Mouse (Mus musculus) retina, embryonic 14.5 days (tissue): ENCODE measurements at regions not wholly inside any gene's neighbourhood (a gene's known extent, or its start where the extent isn't known, plus 50 kb on each side); places are given as distances from the start of the nearest gene placed in this dataset.

Source experiments
- DNase-seq: peaks from one replicate; pipeline ENCODE4 v3.0.0-alpha.2; 2015; ENCODE audit warnings: low spot score

DNA sequence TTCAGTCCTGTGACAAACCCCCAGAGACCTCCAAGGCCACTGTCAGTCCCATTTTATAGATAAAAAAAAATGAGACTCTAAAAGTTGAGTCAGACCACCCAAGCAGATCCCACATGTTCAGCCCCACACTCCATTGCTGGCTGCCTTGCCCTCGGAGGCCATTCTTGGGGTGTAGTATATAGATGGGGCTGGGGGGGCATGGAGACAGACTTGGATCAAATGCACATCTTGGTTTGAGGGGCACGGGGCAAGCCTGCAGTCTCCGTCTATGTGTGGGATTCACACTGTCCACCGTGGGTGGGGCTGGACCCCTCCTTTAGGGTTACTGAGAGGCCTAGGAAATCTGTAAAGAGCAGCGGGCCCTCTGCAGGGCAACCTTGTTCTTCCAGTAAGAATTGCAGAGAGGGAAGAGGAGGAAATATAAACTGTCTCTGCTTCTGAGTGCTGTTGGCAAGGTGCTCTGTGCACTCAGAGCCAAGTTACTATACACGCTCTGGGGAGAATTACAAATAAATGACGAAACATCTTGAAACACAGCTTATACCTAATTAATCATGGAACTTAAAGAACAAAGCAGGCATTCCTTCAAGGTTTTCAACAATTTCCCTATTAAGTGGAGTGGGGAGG is 184.4 kb upstream of the Habp2 start:
- no peak for DNase-seq

DNA sequence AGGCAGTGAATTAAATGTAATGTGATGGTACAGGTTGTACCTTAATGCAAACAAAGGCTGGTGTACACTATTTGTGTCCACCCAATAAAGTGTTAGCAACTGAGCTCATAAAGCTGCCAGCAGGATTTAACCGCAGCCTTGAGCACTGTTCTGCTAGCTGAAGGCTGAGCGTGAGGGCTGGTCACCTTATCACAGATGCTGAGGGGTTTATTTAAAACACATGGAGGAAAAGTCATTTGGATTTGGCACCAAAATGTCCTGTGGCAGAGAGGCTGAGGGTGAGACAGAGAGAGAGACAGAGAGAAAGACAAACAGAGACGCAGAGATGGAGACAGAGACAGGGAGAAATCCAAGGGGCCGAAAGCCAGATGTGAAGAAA is 181.9 kb upstream of the Habp2 start:
- no peak for DNase-seq

DNA sequence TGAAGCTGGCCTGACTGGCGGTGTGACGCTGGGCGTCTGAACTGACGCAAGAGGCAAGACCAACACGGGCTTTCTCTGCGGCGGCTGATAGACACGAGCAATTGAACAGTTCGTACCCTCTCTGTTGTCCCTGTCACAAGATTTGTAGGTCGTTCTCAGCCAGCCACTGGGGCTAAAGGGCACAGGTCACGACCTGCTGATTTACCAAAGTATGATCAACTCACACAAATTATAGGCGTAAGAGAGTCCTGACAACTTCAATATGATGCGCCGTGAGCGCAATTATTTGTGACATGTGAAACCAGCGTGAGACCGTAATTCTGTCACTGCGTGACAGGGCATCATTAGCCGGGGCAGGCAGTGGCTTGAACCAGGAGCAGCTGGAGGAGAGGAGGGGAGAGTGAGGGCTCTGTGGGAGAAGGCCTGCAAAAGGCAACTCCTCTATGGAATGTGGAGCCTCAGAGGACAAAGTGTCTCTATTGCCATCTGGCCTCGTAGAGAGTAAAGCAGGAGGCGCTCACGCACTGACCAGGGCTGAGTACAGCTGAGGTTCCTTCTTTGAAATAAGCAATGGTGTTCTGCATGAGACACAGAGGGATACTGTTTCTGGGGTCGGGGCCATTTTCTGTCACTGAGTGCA is 181.4 kb upstream of the Habp2 start:
- peak; percentile 80 for DNase-seq

DNA sequence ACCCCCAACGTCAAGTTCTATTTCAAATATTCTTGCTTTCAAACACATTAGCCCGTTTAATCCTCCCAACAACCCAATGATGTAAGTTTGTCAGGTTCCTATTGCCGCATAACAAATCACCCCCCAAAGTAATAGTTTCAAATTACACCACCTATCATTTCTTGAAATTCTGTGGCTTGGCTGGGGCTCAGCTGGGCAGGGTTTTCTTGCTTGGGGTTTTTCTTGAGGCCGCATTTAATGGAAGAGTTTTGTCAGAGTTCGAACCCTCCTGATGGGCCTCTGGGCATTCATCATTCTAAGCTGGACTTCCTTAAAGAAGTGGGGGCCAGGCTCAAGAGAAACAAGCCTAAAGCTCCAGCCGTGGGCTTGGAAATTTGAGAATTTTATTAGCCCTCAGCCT is 178.1 kb upstream of the Habp2 start:
- no peak for DNase-seq

DNA sequence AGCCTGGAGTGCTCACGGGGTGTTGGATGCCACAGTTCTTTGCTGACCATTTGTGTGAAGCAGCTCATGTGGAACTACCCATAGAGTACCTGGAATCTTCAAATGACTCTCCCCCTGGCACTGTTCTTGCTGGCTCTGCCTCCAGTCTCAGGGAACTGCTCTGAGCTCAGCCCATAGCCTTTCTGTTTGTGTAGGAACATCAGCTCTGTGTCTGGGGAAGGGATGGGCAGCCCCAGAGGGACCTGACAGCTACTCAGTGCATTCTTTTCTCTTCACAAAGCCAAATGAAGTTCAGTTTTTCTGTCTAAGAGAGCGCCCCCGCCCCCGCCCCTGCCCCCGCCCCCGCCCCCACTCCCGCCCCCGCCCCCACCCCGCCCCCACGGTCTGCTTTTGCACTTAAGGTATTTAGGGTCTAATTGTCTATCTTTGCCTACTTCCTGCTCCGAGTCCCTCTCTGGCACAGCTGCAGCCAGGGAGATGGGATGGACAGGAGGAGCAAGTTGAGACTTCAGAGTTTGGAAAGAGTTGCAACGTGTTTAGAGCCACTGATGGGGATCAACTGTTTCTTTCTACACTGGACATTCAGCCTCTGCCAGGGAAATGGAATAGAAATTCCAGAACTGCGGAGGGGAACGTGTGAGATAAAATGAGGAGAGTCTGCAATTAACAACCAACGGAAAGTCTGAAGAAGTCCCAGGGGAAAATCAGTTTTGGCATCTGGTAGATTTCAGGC is 171.2 kb upstream of the Habp2 start:
- DNase-seq = peak; percentile 21

DNA sequence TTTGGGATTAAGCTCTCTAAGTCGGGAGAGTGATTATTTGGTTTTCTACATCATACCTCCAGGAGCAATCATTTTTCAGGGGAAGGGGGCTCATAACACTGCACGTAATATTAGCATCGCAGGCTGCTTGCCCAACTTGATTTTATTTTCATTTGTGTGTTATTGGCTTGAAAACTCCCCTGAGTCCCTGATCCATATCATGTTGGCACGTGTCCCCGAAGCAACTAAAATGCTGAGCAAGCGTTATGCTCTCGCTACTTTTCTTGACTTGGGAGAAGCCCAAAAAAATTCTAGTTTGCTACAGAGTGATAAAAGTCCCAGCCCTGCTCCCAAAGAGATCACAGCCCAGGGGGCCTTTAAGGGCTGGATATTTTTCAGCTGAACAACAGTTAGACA is 170.7 kb upstream of the Habp2 start:
- no peak for DNase-seq

DNA sequence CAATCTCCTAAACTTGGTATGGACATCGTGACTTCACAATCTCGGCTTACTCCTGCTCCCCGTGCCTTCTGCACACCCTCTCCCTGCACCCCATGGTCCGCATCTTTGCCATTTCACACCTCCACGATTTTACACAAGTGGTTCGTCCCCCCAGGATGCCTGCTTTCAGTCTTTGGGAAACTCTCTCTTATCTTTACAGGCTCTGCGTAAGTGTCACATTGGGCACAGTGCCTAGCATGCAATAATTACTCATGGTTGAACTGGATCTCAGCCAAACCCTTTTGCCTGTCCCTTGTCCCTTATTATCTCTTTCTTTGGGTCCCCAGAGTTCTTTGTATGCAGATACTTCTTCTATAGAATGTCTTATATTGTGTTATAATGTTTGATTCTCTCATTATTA is 166.2 kb upstream of the Habp2 start:
- DNase-seq = no peak

DNA sequence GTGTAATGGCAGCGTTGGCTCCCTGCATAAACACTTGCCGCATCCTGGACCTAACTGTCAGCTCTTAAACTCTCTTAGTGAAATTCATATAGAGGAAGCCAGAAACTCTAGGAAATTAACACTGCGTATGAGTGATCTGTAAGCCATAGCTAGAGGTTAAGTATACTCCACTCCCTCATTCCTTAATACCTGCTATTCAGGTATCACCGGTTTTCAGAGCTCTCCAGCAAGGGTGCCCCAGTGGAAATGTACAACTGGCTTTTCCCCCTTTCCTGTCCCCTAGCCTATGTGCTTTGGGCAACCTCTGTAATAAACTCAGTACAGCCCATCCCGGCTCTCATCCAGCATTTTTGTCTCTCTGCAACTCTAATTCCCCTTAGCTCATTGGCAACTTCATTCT is 164.8 kb upstream of the Habp2 start:
- no peak for DNase-seq

DNA sequence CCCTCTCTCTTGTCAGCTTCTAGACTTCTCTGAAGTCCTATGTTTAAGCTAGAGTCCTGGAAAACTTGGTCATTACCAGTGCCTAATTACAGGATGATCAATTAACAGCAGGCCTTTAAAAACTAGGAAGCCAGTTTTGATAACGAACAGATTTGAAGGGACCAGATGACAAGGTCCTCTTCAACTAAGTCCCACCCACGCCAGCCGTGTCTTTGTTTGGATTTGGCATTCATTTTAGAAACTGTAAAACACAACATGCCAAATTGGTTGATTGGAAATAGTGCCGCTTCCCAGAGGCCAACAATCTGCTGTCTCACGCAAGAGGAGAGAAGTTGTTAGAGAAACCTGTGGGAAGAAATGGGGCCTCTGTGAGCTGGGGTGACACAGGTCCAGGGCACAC is 155.4 kb upstream of the Habp2 start:
- no peak for DNase-seq

DNA sequence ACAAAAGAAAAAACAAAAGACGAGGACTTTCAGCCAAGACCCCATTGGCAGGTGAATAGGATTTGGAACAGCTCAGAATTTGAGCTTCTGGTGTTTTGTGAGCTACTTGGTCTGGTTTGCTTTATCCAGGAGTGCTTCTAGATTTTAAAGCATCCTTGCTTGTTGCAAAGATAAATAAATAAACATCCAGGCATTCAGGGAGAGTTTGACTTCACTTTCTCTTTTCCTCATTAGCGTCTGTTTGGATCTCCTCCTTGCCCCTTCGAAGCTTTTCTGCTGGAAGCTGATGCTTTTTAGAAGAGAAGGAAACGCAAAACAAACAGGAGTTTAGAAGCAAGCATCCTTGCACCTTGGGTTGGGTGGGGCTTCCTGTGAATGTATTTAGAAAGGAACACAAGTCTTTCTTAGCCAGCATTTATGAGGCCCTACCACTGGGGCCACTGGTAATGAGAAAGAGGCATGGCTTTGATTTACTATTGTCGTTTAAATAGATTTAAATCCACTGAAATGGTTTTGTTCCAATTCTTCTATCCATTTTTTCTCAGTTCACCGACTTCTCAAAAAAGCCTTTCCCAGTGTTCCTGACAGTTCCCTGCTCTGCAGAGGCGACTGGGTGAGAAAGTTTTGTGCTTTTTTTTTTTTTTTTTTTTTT is 153.9 kb upstream of the Habp2 start:
- peak; percentile 26 for DNase-seq

DNA sequence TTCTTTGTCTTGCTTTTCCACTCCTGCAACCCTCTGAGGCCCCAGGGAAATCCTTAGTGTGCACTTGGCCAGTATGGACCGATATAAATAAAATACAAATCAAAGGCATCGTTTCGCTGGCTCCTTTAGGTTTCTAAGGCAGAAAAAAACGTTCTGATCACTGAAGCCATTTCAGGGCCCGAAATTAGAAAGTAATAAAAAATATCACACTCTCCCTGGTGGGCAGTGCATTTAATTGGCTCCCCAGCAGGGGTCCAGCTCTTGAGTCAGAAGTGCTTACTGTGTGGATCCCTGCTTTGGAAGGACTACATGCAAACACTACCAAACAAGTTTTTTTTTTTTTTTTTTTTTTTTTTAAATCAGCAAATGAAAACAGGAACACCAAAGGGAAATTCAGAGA is 153.4 kb upstream of the Habp2 start:
- DNase-seq = peak; percentile 58

DNA sequence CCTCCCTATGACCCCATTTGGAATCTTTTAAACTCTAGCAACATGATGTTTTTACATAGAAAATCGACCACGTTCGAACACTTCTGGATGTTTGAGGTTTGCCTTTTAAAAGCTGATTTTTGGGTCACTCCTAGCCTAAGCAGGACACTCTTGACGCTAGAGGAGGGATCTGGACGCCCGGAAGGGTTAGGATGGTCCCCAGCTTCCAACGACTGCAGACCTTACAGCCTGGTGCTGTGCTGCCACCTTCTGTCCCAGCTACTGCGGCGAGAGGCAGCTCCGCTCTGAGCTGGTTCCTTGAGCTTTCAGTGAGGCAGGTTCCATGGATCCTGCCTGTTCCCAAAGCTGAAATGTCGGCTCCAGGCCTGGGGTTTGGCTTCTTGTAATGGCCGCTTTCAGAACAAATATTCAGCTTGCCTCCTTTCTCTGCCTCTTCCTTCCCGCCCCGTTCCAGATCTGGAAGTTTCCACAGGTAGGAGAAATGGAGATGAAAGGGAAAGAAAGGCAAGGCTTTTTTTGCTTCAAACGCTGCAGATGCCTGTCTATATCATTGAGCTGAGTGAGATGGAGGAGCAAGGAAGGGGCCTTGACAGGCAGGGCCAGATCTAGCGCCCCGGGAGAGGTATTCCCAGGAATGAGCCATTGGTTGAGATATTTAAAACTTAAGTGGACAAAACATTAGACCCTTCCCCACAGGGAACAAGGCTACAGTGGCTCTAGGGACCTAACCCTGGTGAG is 152.7 kb upstream of the Habp2 start:
- peak; percentile 89 for DNase-seq

DNA sequence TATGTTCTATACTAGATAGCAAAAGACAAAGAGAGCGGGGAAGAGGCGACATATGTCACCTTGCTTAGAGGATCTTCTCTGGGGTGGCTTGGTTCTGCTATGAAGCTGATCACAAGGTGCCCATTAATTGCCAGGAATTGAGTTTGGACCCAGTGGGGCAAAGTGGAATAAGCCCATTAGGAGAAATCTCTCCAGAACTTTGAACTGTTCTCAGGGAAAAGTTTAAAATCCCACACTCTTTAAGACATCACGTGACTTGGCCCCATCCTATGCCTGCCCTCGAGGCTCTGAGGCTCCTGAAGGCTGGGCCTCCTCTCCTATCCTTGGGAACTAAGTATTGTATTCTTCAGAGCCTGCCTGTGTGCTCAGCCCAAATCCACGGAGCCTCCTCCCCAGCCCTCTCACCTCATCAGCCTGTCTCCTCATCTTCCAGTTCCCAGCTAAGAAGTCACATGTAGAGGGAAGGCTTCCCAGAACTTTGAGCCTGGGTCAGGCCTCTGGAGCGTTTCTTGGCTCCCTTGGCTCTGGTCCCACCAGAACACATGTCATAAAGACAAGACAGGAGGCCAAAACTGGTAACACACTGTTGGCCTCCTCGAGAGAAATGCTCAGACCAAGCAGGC is 151.5 kb upstream of the Habp2 start:
- no peak for DNase-seq

DNA sequence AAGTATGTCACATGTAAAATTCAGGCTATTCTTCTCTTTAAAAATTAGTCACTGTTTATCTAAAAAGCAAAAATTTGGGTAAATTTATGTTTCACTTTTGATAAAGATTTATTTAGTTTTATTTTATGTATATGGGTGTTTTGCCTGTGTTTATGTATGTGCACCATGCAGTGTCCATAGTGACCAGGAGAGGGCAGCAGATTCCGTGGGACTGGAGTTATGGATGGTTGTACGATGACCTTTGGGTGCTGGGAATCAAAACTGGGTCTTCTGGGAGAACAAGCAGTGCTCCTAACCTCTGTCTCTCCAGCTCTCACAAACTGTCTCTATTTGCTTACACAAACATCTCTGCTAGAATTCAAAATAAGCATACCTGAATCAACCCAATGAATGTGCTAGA is 146.4 kb upstream of the Habp2 start:
- no peak for DNase-seq

DNA sequence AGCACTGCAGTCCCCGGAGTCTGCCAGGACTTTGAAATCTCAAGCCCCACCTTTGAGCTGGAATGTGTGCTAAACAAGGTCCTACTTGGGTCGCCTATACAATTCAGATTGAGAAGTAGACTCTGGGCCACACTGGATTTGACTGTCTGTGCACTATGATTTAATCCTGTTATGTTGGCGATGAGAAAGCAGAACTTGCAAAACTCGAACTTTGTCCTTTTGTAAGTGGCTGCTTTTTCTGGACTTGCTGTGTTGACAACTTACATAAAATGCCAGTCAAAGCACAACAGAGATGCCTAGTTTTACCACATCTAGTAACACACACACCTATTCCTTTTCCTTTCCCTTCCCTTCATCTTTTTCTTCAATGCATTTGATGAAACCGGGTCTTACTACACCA is 142.7 kb upstream of the Habp2 start:
- DNase-seq = no peak

DNA sequence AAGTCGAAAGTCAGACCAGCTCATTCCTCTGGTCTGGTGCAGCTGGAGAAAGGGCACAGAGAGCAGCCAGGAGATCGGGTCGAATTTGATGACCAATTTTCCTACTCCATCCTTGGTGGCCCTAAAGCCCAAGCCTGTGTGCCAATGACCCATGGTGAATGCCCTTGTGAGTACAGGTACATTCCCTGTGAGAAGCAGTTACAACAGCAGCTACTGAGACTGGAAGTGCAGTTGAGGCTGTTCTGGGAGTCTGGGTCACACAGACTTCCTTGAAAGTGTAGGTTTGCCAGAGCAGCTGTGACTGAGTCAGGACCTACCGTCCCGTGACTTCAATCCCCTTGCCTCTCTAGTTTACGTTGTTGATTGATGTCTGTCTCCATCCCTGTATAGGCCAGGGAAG is 129.8 kb upstream of the Habp2 start:
- no peak for DNase-seq

DNA sequence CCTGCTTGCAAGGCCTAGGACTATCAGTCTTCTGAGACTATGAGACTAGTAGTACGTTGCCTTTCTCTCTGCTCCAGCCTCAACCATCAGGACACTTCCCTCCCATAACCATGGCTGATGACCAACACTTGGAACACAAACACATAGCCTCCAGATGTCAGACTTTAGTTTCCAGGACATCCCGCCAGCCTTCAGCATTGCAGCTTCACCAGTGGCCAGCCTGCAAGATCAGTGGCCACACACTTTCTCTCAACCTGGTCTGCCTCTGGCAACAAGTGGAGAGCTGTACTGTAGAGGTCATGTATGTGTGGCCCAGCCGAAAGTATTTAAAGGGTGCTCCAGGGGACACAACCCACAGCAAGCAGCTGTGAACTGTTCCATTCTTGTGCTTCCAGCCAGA is 124.8 kb upstream of the Habp2 start:
- DNase-seq = no peak

DNA sequence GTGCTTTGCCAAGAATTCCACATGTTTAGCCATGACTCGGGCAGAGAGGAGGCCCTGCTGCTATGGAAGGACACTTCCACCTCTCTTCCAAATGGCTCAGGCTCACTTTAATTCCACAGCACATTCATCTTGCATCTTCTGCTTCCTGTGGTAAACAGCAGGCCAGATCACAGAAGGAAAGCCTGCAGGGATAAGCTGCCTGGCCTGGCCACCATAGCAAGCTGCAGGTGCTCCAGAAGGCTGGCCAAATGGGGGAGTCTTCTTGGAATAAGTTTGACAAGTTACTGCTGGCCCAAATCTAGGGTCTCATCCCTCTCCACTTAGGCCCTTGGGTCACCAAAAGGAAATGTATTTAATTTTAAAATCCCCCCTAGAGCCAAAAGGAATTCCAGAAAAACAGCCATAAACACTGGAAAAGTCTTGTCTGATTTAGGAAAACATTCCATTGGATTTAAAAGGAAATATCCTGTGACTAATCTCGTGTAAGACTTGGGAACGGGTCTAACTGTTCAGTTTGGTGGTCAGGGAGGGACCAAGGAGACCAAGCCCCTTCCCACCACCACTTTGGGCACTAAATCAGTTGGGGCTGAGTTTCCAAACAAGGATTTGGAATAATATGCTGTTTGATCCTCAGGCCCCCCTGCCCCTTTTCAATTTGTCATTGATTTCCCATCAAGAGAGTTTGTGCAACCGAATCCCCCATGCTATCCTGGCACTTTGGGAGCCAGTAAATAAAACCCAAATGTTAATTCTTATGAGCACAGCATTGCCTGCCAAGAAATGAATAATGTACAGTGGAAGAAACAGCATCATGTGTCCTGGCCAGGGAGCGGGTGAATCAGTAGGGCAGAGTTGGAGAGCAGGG is 117.6 kb upstream of the Habp2 start:
- no peak for DNase-seq

DNA sequence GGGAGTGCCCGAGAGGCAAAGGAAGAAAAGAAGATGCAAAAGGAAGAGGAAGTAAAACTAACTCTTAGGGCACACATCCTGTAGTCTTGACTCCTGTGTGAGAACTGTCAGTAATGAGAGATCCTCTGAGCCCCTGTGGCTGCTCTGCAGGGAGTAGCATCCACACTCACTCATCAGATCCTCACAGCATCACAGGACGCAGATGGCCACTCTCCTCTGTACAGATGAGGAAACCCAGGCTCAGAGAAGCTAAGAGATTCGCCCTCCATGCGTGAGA is 117.0 kb upstream of the Habp2 start:
- DNase-seq = no peak

DNA sequence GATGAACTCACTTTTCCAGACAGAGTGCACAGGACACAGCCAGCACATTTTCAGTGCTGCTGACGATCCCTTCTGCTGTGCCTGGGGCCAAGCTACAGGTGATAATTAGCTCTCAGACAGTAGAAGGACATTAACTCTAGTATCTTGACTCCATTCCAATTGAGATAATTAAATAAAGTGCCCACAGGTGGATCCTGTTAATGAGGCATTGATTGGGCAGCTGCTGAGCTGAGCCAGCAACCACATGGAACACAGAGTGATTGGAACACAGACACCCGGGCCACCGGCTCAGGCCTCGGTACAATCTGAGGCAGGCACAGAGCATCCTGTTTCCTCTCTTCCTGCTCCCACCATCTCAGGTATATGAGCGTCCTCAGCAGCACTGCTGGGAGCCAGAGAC is 114.5 kb upstream of the Habp2 start:
- no peak for DNase-seq

DNA sequence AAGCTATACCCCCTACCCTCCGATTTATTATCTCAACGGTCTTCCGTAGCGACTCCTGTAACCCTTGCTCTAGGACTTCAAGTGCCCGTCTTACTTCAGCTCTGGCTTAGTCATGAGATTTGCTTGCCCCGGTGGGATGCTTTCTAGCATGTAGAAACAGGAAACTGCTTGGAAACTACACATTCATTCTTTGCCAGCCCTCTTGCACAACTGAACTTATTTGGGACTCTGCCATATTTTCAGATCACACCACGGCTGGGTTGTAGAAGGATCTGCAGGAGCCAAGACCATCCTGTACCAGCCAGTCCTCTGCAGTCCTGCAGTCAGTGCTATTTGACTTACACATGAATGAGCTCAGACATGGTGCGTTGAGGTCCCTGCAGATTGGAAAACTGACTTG is 110.9 kb upstream of the Habp2 start:
- DNase-seq = no peak
